In the genomic region with DNA sequence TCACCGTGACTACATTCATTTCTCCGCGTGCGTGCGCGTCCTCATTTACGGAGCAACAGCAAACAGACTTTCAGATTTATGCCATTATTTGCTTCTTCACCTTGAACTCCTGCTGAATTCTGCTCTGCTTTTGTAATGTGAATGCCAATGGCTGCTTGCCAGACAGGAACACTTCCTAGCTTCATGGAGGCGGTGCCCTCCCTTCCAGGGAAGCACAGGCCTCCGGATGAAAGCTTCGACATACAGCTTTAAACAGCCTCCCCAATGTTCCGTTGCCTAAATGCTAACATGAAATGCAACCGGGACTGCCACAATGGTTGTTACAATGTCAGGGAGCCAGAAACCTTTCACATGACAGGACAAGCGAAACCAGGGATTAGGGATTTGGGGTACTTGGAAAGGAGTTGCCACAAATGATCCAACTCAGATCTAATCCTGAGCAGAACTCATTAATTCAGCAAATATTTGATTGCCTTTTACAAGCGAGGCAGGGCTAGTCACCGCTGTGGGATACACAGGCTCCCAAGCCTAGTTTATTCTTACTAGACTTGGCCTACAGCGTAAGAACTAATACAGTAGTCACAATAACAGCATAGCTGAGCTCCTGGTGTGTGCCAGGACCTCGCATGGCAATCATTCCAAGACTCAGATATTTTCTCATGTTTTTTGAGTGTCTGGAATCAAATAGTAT, we compare ENCODE assay signal across 8 mouse cellular contexts.
DNase-seq lines count a peak whose midpoint lies in the region; ATAC-seq lines count a peak whose summit lies in the region.

No protein-coding gene starts in this region.

- H3K27ac ChIP-seq in hindbrain, embryonic 13.5 days: peak overlapping the region; percentile 56
- no peak overlapping the region for H3K27ac ChIP-seq in hindbrain, embryonic 10.5 days
- H3K27ac ChIP-seq in hindbrain, embryonic 15.5 days (replicated peaks): peak overlapping the region; percentile 43
- H3K27ac ChIP-seq in midbrain, embryonic 12.5 days (replicated peaks): peak overlapping the region; percentile 60

- no peaks in the 10 kb centered on the region for H3K27me3 ChIP-seq in hindbrain, embryonic 13.5 days
- no peaks in the 10 kb centered on the region for H3K27me3 ChIP-seq in hindbrain, embryonic 10.5 days (ENCODE audit: insufficient read depth, poor library complexity, severe bottlenecking)
- H3K27me3 ChIP-seq in hindbrain, embryonic 15.5 days: no peaks in the 10 kb centered on the region
- no peaks in the 10 kb centered on the region for H3K27me3 ChIP-seq in midbrain, embryonic 12.5 days

- H3K4me3 ChIP-seq in hindbrain, embryonic 13.5 days: no peak overlapping the region
- no peak overlapping the region for H3K4me3 ChIP-seq in hindbrain, embryonic 10.5 days
- no peak overlapping the region for H3K4me3 ChIP-seq in hindbrain, embryonic 15.5 days
- H3K4me3 ChIP-seq in midbrain, embryonic 12.5 days: no peak overlapping the region

- no peaks in the 10 kb centered on the region for H3K9me3 ChIP-seq in hindbrain, embryonic 13.5 days
- H3K9me3 ChIP-seq in hindbrain, embryonic 10.5 days: no peaks in the 10 kb centered on the region
- no peaks in the 10 kb centered on the region for H3K9me3 ChIP-seq in hindbrain, embryonic 15.5 days
- no peaks in the 10 kb centered on the region for H3K9me3 ChIP-seq in midbrain, embryonic 12.5 days

- no peak overlapping the region for H3K9ac ChIP-seq in hindbrain, embryonic 13.5 days
- no peak overlapping the region for H3K9ac ChIP-seq in hindbrain, embryonic 15.5 days
- no peak overlapping the region for H3K9ac ChIP-seq in midbrain, embryonic 12.5 days (replicated peaks)

- no peaks in the 10 kb centered on the region for H3K36me3 ChIP-seq in hindbrain, embryonic 13.5 days
- no peaks in the 10 kb centered on the region for H3K36me3 ChIP-seq in hindbrain, embryonic 10.5 days
- H3K36me3 ChIP-seq in hindbrain, embryonic 15.5 days: no peaks in the 10 kb centered on the region
- no peaks in the 10 kb centered on the region for H3K36me3 ChIP-seq in midbrain, embryonic 12.5 days

- DNase-seq in hindbrain, embryonic 10.5 days (ENCODE audit: low spot score): no peak
- peak; percentile 71 for DNase-seq in brain, adult 2 months (ENCODE audit: low read depth, low spot score)
- DNase-seq in gastrocnemius, postnatal 25 days: no peak
- DNase-seq in thymus, postnatal 0 days (ENCODE audit: low spot score): no peak
- DNase-seq in spleen, adult 18-20 months: no peak

- peaks cover 21% of the 10 kb centered on the region for H3K4me1 ChIP-seq in hindbrain, embryonic 13.5 days (replicated peaks)
- peaks cover 17% of the 10 kb centered on the region; the same call in 1 of the 2 replicates for H3K4me1 ChIP-seq in hindbrain, embryonic 10.5 days (replicated peaks)
- peaks cover 15% of the 10 kb centered on the region for H3K4me1 ChIP-seq in hindbrain, embryonic 15.5 days (replicated peaks)
- peaks cover 20% of the 10 kb centered on the region for H3K4me1 ChIP-seq in midbrain, embryonic 12.5 days

- 53% methylated on average over 17 of the region's 17 CpGs for WGBS in hindbrain, embryonic 13.5 days
- WGBS in hindbrain, embryonic 10.5 days: 90% methylated on average over 17 of the region's 17 CpGs
- WGBS in hindbrain, embryonic 15.5 days: 44% methylated on average over 17 of the region's 17 CpGs
- 65% methylated on average over 17 of the region's 17 CpGs for WGBS in midbrain, embryonic 12.5 days

- no peak overlapping the region for H3K4me2 ChIP-seq in hindbrain, embryonic 13.5 days
- peak overlapping the region; percentile 23; the same call in 1 of the 2 replicates for H3K4me2 ChIP-seq in hindbrain, embryonic 15.5 days
- H3K4me2 ChIP-seq in midbrain, embryonic 12.5 days (replicated peaks): no peak overlapping the region

- no peak for ATAC-seq in hindbrain, embryonic 13.5 days (ENCODE audit: low FRiP score)
- peak; percentile 54; the same call in 1 of the 2 replicates for ATAC-seq in hindbrain, embryonic 15.5 days (ENCODE audit: low FRiP score, low read depth)
- ATAC-seq in midbrain, embryonic 12.5 days (ENCODE audit: low FRiP score, low read depth): peak; percentile 60; the same call in 1 of the 2 replicates
